Mouse (Mus musculus): Measurements from ENCODE around the gene Gpr75.

DNA sequence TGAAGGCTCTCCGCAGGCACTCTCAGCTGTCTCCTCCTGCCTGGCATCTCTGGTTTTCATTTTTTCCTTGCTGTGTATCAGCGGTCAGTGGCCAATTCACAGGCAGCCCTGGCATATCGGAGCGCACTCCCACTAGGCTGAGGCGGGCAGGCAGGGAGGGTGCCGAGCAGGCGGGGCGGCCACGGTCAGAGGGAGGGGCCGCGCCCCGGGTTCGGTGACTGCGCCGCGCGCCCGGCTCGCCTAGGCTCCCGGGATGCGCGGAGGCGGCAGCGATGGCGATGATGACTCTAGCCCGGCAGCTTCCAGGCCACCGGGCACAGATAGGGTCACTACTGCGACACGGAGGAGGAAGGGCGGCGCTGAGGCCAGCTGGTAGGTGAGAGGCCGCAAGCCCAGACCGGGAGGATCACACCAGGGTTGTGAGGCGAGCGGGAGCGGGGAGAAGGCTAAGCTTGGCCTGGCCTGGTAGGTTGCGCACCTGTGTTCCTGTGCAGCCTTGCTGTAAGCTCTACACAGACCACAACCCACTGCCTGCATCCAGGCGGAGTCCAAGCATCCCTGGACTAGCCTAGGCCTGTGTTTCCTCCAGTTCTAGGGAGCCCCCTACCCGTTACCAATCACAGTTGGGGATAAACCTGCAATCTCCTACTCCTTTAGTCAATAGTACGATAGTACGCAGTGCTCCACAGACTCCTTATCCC, at the start of gene Gpr75, which contains the start of gene Asb3:
- TF ChIP-seq CTCF (IDR thresholded peaks at IDR 0.05; ENCODE audit: control insufficient read depth, insufficient read depth, insufficient replicate concordance, low read depth, low read length) = no peak
- TF ChIP-seq POLR2A (IDR thresholded peaks at IDR 0.05; ENCODE audit: control insufficient read depth, low read depth, low read length) = 0 out of 2 replicates have a peak, but pooled peaks have one; percentile 28
